Mouse (Mus musculus): ENCODE data around the gene P2rx3.

- TF ChIP-seq CTCF (IDR thresholded peaks at IDR 0.05; ENCODE audit: extremely low read depth, insufficient read depth, low read length), result no peak
- no peak for TF ChIP-seq POLR2A (IDR thresholded peaks at IDR 0.05; ENCODE audit: extremely low read depth, insufficient read depth, low read length)
These were observed 85.0 kb downstream of the P2rx3 start for GRCm38 (mm10) chr2:84952251-84952650.

All from cortical plate, adult 2 months (tissue).